Mouse (Mus musculus) bone marrow, adult 2 months (tissue): ENCODE measurements at regions not wholly inside any gene's neighbourhood (a gene's known extent, or its start where the extent isn't known, plus 50 kb on each side); places are given as distances from the start of the nearest gene placed in this dataset.

Experiments
- CTCF ChIP-seq: fragments of 200-500 bp; IDR thresholded peaks from 2 replicates; pipeline ENCODE4 v1.5.1; 2011; ENCODE audit warnings: low read length, control low read depth; ENCODE audit not compliant: control insufficient read depth, insufficient read depth
- POLR2A ChIP-seq: fragments of 200-500 bp; IDR thresholded peaks from 2 replicates; pipeline ENCODE4 v1.6.1; 2011; ENCODE audit warnings: low read depth, mild to moderate bottlenecking, control low read depth, low read length, borderline replicate concordance; ENCODE audit not compliant: control insufficient read depth

- TF ChIP-seq CTCF: no peak
- no peak for TF ChIP-seq POLR2A
Observed at GRCm38 (mm10) chr12:106839618-106840017, 648.8 kb upstream of the 3110018I06Rik start.
